Mouse (Mus musculus) adrenal gland, postnatal 14 days (tissue): Measurements from ENCODE around the gene Hist1h2ap. TPM values are rescaled to one million over a fixed set of nuclear protein-coding genes. Genes with fewer than 3 reads are reported as not detected.
A peak's percentile ranks its signal among the peaks of the same experiment; 100 is the strongest.
"Not testable (repeated sequence)": the region's sequence is repeated elsewhere in the genome, so short reads cannot be mapped to it uniquely, and the experiment has no call there.

Experiments
- DNase-seq: peaks from one replicate; pipeline ENCODE4 v3.0.0; 2021; ENCODE audit warnings: mixed read lengths
- long read RNA-seq, 2 experiments: library from polyadenylated mRNA; stranded (forward); transcript quantifications; one replicate each; pipeline ENCODE4 v2.0.0; 2021
- total RNA-seq: library from RNA; stranded (reverse); gene quantifications from 2 replicates; pipeline ENCODE4 v1.2.3, GENCODE M21; 2021

The Hist1h2ap gene
- total RNA-seq: 319 and 352 TPM in 2 replicates
- long read RNA-seq, experiment 1, transcript Hist1h2ap-201 (1 exons, 482 nt): major isoform, 11 of 11 reads
- long read RNA-seq, experiment 1, partial matches to known transcripts: 0 of 11 reads
- long read RNA-seq, experiment 1, other reads (novel, unspliced or antisense): 0 of 11 reads
- long read RNA-seq, experiment 2, transcript Hist1h2ap-201 (1 exons, 482 nt): major isoform, 5 of 5 reads
- long read RNA-seq, experiment 2, partial matches to known transcripts: 0 of 5 reads
- long read RNA-seq, experiment 2, other reads (novel, unspliced or antisense): 0 of 5 reads

GRCm38 (mm10) chr13:21833461-21833860, at the start of gene Hist1h2ap, which contains the start of gene Hist1h2br:
Hist1h2ap (minus strand) TSS chr13:21833507.
Hist1h2br (plus strand) TSS chr13:21833743.
- not testable (repeated sequence) for DNase-seq

- peak; percentile 53 for DNase-seq
Measured at GRCm38 (mm10) chr13:21882760-21883405, 49.6 kb upstream of the Hist1h2ap start.

GRCm38 (mm10) chr13:21881878-21882669, 48.8 kb upstream of the Hist1h2ap start:
- DNase-seq: peak; percentile 26

DNA sequence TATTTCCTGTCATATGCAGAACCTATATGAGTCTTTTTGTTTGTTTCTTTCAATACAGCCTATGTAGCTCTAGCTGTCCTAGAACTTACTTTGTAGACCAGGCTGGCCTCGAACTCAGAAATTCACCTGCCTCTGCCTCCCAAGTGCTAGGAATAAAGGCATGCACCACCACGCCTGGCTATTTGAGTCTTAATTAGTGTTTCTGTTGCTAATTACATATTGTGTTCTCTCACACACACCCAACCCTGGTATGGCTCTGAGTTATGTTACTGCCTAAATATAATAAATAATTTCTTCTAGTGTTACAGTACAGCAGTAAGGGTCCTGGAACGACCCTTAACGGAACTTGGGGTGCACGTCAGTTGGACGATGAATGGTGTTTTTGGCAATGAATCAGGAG, 47.4 kb upstream of the Hist1h2ap start:
- no peak for DNase-seq

- not testable (repeated sequence) for DNase-seq
Measured at GRCm38 (mm10) chr13:21865503-21865902, 32.2 kb upstream of the Hist1h2ap start.

DNA sequence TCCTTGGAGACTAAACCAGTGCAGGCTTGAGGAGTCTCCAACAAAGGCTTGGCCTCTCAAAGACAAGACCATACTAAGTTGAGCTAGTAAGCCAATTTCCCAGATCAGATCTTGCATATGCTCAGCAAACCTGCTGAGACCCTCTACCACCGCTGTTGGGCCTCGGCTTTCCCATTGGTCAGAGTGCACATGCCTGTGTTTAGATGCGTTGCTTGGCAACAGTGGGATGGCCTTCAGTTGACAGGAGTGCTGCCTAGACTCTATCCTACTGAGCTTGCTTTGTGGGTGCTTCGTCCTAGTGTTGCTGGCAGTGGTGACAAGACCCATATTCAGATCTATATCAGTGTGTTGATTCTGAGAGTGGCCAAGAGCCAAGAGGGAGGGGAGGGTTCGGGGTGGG, 28.3 kb upstream of the Hist1h2ap start:
- DNase-seq: no peak

- DNase-seq: peak; percentile 26
Measured at GRCm38 (mm10) chr13:21855698-21856162, 22.4 kb upstream of the Hist1h2ap start.

- peak; percentile 56 for DNase-seq
Measured at GRCm38 (mm10) chr13:21855146-21855545, 21.8 kb upstream of the Hist1h2ap start.

- peak; percentile 24 for DNase-seq
Measured at GRCm38 (mm10) chr13:21852215-21852945, 19.1 kb upstream of the Hist1h2ap start.

- DNase-seq: not testable (repeated sequence)
Measured at GRCm38 (mm10) chr13:21850696-21851095, 17.4 kb upstream of the Hist1h2ap start.

GRCm38 (mm10) chr13:21847883-21848282, 14.6 kb upstream of the Hist1h2ap start:
- no peak for DNase-seq

DNA sequence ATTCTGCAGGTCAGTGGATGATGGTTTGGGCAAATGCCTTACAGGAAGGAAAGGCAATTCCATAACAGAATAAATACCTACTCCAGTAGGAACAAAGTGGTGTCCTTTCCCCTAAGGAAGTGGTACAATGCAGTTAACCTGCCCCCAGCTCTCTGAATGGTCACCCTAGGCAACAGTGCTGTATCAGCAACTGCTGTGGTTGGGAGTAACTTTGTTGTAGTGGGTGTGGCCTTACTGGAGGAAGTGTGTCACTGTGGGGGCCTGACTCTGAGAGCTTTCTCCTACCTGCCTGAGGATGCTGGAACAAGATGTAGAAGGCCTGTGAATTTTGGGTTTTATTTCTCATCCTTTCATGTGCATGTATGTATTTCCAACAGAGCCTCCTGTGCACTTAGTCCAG, 13.0 kb upstream of the Hist1h2ap start:
- not testable (repeated sequence) for DNase-seq

DNA sequence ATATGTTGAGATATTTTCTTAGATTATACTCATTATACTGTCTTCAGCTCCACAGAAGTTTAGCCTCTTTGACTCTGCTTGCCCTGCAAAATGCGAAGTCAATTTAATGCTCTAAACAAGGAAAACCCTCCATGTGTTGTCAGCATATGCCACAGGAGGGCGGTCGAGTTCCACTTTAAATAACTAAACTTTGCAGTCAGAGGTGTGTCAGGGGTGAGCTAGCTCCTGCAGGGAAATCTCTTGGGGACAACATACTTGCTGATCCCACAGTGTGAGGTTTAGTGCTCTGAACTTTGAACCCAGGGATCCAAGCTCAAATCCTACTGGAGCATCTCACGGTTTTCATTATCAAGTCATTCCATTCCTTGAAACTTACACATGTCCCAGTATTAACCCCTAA, 7.2 kb upstream of the Hist1h2ap start:
- DNase-seq: not testable (repeated sequence)

GRCm38 (mm10) chr13:21831418-21832394, 1.6 kb downstream of the Hist1h2ap start, which contains the start of gene Hist1h4n:
Hist1h4n (minus strand) TSS chr13:21832196.
- DNase-seq: peak; percentile 15

GRCm38 (mm10) chr13:21830344-21830743, 3.0 kb downstream of the Hist1h2ap start:
- no peak for DNase-seq

DNA sequence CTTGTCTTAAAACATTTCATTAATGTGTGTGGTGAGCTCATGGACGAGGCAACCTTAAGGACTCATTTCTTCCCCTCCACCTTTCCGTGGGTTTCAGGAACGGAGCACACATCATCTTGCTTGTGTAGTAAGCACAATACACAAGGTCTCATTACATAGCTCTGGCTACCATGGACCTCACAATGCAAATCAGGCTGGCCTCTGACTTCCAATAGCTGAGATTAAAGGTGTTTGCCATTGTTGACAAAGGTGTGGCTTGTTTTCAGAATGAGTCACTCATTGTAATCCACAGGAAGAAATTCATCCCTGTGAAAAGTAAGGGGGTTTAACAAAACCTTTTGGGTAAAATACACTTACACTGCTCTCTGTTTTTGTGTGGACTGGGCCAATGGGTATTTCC, 4.8 kb downstream of the Hist1h2ap start:
- no peak for DNase-seq

- DNase-seq: not testable (repeated sequence)
Measured at GRCm38 (mm10) chr13:21820082-21820890, 13.0 kb downstream of the Hist1h2ap start.

DNA sequence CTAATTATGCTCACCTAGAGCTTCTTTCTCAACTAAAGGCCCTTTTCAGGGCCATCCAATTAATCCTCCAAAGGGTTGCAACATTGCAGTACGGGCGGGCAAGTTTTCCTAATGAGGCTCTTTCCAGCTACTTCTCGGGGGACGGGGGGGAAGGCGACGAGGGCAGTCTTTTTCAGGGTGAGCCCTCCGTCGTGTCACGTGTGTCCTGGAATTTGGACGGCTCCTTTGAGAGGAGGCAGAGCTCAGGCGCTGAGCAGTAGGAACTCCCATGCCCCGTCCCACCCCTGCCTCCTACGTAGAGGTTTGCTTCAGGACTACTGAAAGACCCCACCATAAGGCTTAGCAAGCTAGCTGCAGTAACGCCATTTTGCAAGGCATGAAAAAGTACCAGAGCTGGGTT, 21.2 kb downstream of the Hist1h2ap start:
- peak; percentile 9 for DNase-seq

GRCm38 (mm10) chr13:21811539-21811938, 21.8 kb downstream of the Hist1h2ap start, which contains the start of gene Hist1h4m:
Hist1h4m (plus strand) TSS chr13:21811746.
- peak; percentile 53 for DNase-seq

DNA sequence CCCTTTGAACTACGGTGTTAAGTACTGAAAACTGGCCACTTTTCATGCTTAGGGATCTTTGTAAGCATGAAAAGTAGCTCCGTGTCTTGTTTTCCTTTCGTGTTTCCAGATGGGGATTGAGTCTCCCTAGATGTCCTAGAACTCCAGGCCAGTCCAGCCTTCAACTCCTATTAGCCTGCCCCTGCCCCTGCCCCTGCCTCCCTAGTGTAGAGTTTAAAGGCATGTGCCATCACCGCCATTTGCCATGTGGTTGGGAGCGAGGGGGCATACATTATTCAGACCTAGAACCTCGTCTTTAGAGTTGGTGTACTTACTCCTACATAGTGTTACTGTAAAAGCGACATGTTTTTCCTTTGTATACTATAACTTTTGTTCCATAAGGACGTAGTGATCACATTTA, 22.2 kb downstream of the Hist1h2ap start:
- not testable (repeated sequence) for DNase-seq
